Mouse (Mus musculus) ES-E14 (cell line): ENCODE measurements around the gene Stat5a.

Experiments used
- CHD2 ChIP-seq: IDR thresholded peaks from 2 replicates; pipeline ENCODE4 v1.6.1; 2014; ENCODE audit warnings: mild to moderate bottlenecking, low read depth, low read length, inconsistent platforms
- HCFC1 ChIP-seq: IDR thresholded peaks from 2 replicates; pipeline ENCODE4 v1.6.1; 2012; ENCODE audit warnings: low read length, inconsistent platforms, borderline replicate concordance; ENCODE audit not compliant: insufficient read depth
- MAFK ChIP-seq: IDR thresholded peaks from 2 replicates; pipeline ENCODE4 v1.6.1; 2014; ENCODE audit warnings: mild to moderate bottlenecking, low read depth, low read length, inconsistent platforms; ENCODE audit not compliant: insufficient read depth
- ZNF384 ChIP-seq: IDR thresholded peaks from 2 replicates; pipeline ENCODE4 v1.6.1; 2012; ENCODE audit warnings: low read depth, low read length, inconsistent platforms

GRCm38 (mm10) chr11:100885472-100885871 lies 26.3 kb downstream of the Stat5a start:
- TF ChIP-seq HCFC1 (no peak), ZNF384 (no peak), MAFK (no peak), CHD2 (no peak)
